Mouse (Mus musculus): ENCODE measurements around the gene Ppie. TPM values are rescaled to one million over a fixed set of nuclear protein-coding genes. Genes with fewer than 3 reads are reported as not detected.
"Not testable (repeated sequence)": the region's sequence is repeated elsewhere in the genome, so short reads cannot be mapped to it uniquely, and the experiment has no call there.

Gene Ppie
- total and polyA plus RNA-seq, 3 experiments = 14.4 to 23.8 (median 23.6) TPM

DNA sequence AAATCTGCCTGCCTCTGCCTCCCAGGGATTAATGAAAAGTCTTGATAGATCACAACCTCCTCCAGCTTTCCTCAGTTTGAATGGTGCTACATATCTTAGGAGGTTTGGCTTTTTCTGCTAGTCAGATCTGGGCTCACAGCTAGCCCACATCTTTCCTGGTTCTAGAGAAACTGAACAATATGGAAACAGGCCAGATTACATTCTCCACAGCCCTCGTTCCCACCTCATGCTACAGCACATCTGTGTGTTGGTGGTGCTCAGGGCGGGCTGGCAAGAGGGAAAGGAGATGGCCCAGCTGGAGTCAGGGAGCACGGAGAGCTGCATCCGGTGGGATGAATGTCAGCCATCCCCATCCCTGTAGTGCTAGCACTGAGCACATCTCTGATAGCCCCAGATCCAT is 29.0 kb downstream of the Ppie start:
- H3K27ac ChIP-seq = no peak overlapping the region
- no peaks in the 10 kb centered on the region; the same call in 1 of the 2 replicates for H3K27me3 ChIP-seq (ENCODE audit: control insufficient read depth, insufficient read depth, low read length)
- DNase-seq = no peak
- intact Hi-C loops (cut with DNase I) = no loop called here
- H3K79me2 ChIP-seq (replicated peaks; ENCODE audit: control insufficient read depth, insufficient read depth, low read length) = no peaks in the 10 kb centered on the region
- H3K36me3 ChIP-seq (ENCODE audit: control insufficient read depth, insufficient read depth, low read length) = no peaks in the 10 kb centered on the region
- no peak overlapping the region for H3K4me3 ChIP-seq
- TF ChIP-seq POLR2A (IDR thresholded peaks at IDR 0.05; ENCODE audit: insufficient read depth, low read depth, low read length) = no peak
- no peak for TF ChIP-seq EP300 (IDR thresholded peaks at IDR 0.05; ENCODE audit: insufficient read depth, low read depth, low read length)
- TF ChIP-seq CTCF (IDR thresholded peaks at IDR 0.05) = no peak
- H3K9ac ChIP-seq (ENCODE audit: low read depth, low read length) = no peak overlapping the region
- 78% methylated on average over 4 of the region's 4 CpGs for WGBS
- H3K4me1 ChIP-seq (ENCODE audit: control insufficient read depth, insufficient read depth, low read length) = no peaks in the 10 kb centered on the region

DNA sequence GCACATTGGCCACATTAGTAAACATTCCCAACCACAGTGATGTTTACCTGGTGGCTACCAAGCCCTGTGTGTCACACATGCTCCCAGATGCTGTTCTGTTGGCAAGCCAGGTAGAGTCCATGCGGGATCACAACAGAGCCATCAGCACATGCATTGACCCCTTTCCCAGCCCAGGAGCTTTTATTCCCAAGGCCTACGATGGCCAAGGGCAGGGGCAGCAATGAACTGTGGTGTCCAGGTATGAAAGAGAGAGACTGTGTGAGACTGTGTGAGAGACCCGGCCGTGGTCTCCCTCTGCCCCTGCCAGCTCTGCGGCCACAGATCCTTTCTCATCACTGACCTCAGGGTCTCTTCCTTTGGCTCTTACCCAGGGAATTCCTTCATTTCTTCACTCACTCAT is 31.7 kb downstream of the Ppie start:
- no peak overlapping the region for H3K9ac ChIP-seq (ENCODE audit: low read depth, low read length)
- peaks cover 14% of the 10 kb centered on the region for H3K27me3 ChIP-seq (ENCODE audit: control insufficient read depth, insufficient read depth, low read length)
- H3K79me2 ChIP-seq (replicated peaks; ENCODE audit: control insufficient read depth, insufficient read depth, low read length) = no peaks in the 10 kb centered on the region
- DNase-seq = no peak
- H3K4me1 ChIP-seq (ENCODE audit: control insufficient read depth, insufficient read depth, low read length) = no peaks in the 10 kb centered on the region
- no peak overlapping the region for H3K4me3 ChIP-seq
- WGBS = 91% methylated on average over 5 of the region's 5 CpGs
- intact Hi-C loops (cut with DNase I) = no loop called here
- no peak overlapping the region for H3K27ac ChIP-seq
- no peaks in the 10 kb centered on the region for H3K36me3 ChIP-seq (ENCODE audit: control insufficient read depth, insufficient read depth, low read length)
- TF ChIP-seq CTCF (IDR thresholded peaks at IDR 0.05) (no peak), POLR2A (IDR thresholded peaks at IDR 0.05; ENCODE audit: insufficient read depth, low read depth, low read length) (no peak), EP300 (IDR thresholded peaks at IDR 0.05; ENCODE audit: insufficient read depth, low read depth, low read length) (no peak)

DNA sequence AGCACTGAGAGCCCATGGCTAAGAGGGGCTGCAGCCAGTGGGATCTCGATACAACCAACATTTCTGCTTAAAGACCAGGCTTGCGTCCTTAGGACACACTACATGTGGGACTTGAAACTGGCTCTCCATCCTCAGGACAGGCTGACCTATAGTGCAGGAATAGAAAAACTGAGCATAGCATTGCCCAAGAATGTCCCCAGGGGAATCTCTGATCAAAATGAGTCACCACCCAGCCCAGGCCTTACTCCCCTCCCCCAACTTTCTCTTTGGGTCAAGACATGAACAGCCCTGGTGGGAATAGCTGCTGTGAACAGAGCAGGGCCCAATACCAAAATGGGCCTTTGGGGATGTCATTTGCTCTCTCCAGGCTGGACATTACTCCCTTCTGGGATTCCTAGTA is 32.9 kb downstream of the Ppie start:
- intact Hi-C loops (cut with DNase I) = no loop called here
- 90% methylated on average over 2 of the region's 2 CpGs for WGBS
- no peak for DNase-seq
- Histone ChIP-seq H3K27ac (no peak overlapping the region), H3K9ac (ENCODE audit: low read depth, low read length) (no peak overlapping the region), H3K79me2 (replicated peaks; ENCODE audit: control insufficient read depth, insufficient read depth, low read length) (no peaks in the 10 kb centered on the region), H3K27me3 (ENCODE audit: control insufficient read depth, insufficient read depth, low read length) (peaks cover 14% of the 10 kb centered on the region), H3K4me3 (no peak overlapping the region), H3K36me3 (ENCODE audit: control insufficient read depth, insufficient read depth, low read length) (no peaks in the 10 kb centered on the region), H3K4me1 (ENCODE audit: control insufficient read depth, insufficient read depth, low read length) (no peaks in the 10 kb centered on the region)
- TF ChIP-seq EP300 (IDR thresholded peaks at IDR 0.05; ENCODE audit: insufficient read depth, low read depth, low read length) = no peak
- no peak for TF ChIP-seq POLR2A (IDR thresholded peaks at IDR 0.05; ENCODE audit: insufficient read depth, low read depth, low read length)
- no peak for TF ChIP-seq CTCF (IDR thresholded peaks at IDR 0.05)

DNA sequence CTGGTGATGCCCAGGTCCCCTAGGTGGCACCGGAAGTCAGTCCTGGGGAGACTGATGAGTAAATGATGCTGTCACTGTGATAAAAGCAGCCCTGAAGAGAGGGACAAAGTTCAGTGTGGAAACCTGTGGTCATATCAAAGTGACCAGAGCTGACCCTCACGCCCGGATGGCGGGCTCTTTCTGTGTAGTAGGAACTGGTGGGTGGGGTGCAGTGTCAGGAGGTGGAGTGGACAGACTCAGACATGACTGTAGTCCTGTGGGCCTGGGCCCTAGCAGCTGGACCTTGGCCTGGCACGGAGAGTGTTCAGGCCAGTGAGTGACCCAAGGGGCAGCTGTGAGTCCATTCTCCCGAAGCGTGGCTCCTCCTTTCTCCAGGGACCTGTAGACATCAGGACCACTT is 33.8 kb downstream of the Ppie start:
- H3K79me2 ChIP-seq (replicated peaks; ENCODE audit: control insufficient read depth, insufficient read depth, low read length); H3K27ac ChIP-seq; H3K4me3 ChIP-seq; H3K9ac ChIP-seq (ENCODE audit: low read depth, low read length); DNase-seq; H3K4me1 ChIP-seq (ENCODE audit: control insufficient read depth, insufficient read depth, low read length); H3K36me3 ChIP-seq (ENCODE audit: control insufficient read depth, insufficient read depth, low read length); intact Hi-C loops (cut with DNase I): not testable (repeated sequence)
- H3K27me3 ChIP-seq (ENCODE audit: control insufficient read depth, insufficient read depth, low read length) = peaks cover 14% of the 10 kb centered on the region
- 73% methylated on average over 7 of the region's 7 CpGs for WGBS

DNA sequence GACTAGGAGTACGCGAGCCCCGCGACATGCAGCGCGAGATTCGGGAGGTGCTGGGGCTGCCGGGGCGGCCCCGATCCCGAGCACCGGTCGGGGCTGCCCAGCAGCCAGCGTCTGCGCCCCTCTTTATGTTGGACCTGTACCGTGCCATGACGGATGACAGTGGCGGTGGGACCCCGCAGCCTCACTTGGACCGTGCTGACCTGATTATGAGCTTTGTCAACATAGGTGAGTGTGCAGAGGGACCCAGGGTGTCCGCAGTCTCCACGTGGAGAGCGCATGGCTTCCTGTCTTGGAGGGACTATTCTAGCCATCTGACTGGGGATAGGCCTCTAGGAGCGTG is 34.3 kb downstream of the Ppie start:
- DNase-seq = no peak
- intact Hi-C loops (cut with DNase I) = no loop called here
- TF ChIP-seq CTCF (IDR thresholded peaks at IDR 0.05) = no peak
- no peaks in the 10 kb centered on the region for H3K36me3 ChIP-seq (ENCODE audit: control insufficient read depth, insufficient read depth, low read length)
- H3K9ac ChIP-seq (ENCODE audit: low read depth, low read length) = no peak overlapping the region
- no peak overlapping the region for H3K4me3 ChIP-seq
- 26% methylated on average over 24 of the region's 24 CpGs for WGBS
- no peaks in the 10 kb centered on the region for H3K79me2 ChIP-seq (replicated peaks; ENCODE audit: control insufficient read depth, insufficient read depth, low read length)
- H3K27ac ChIP-seq = no peak overlapping the region
- no peaks in the 10 kb centered on the region for H3K4me1 ChIP-seq (ENCODE audit: control insufficient read depth, insufficient read depth, low read length)
- peaks cover 14% of the 10 kb centered on the region for H3K27me3 ChIP-seq (ENCODE audit: control insufficient read depth, insufficient read depth, low read length)

DNA sequence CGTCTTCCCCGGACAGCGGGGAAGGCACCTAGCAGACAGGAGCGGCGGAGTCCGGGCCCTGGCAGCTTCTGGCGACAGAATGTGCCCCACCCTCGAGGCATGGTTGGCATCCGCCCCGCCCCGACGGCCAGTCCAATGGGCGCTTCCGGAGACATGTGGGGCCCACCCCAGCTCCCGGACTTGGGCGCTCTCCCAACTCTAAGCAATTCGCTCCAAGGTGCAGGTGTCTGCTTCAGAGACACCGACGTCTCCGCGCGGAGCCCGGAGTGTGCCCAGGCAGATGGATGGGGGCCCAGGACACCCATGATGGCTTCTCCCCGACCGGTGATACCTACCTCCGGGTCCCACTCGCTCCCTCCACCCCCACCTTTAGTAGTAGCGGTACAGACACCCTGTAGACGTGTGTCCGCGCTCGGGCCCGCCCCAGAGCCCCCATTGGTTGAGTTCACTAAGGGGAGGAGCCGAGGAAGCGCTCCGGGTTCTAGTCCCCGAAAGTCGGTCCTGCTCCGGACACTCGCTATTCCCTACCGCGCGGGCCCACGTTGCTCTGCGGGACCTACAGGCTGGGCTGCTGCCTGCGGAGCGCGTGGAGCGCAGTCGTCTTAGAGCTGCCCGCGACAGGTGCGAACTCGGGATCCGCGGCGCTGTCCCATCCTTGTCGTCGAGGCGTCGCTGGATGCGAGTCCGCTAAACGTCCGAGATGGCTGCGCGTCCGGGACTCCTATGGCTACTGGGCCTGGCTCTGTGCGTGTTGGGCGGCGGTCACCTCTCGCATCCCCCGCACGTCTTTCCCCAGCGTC is 34.9 kb downstream of the Ppie start, which contains the start of gene Bmp8b:
Bmp8b (plus strand) TSS at position 515 of the 800 bp plus-strand sequence.
- no peak for TF ChIP-seq EP300 (IDR thresholded peaks at IDR 0.05; ENCODE audit: insufficient read depth, low read depth, low read length)
- no peak for TF ChIP-seq CTCF (IDR thresholded peaks at IDR 0.05)
- TF ChIP-seq POLR2A (IDR thresholded peaks at IDR 0.05; ENCODE audit: insufficient read depth, low read depth, low read length) = no peak
- Histone ChIP-seq H3K27ac (no peak within 1 kb of the TSS), H3K4me3 (no peak within 1 kb of the TSS), H3K36me3 (ENCODE audit: control insufficient read depth, insufficient read depth, low read length) (no peaks in the 10 kb centered on the region), H3K4me1 (ENCODE audit: control insufficient read depth, insufficient read depth, low read length) (no peaks in the 10 kb centered on the region), H3K79me2 (replicated peaks; ENCODE audit: control insufficient read depth, insufficient read depth, low read length) (no peaks in the 10 kb centered on the region), H3K9ac (ENCODE audit: low read depth, low read length) (no peak within 1 kb of the TSS), H3K27me3 (ENCODE audit: control insufficient read depth, insufficient read depth, low read length) (peaks cover 14% of the 10 kb centered on the region)
- WGBS = 5% methylated on average over 74 of the region's 75 CpGs
- no peak for DNase-seq
- intact Hi-C loops (cut with DNase I) = no loop called here
